Comparison of ENCODE assay signal across 8 mouse cellular contexts in genomic region chr2:70567071-70567681, GRCm38 (mm10). TPM values are rescaled to one million over a fixed set of nuclear protein-coding genes. Genes with fewer than 3 reads are reported as not detected.
DNase-seq lines count a peak whose midpoint lies in the region; ATAC-seq lines count a peak whose summit lies in the region.

No protein-coding gene starts in this region.

- peak overlapping the region; percentile 79 for H3K27ac ChIP-seq in hindbrain, embryonic 11.5 days (ENCODE audit: low read depth, low read length)
- H3K27ac ChIP-seq in limb, embryonic 10.5 days, result no peak overlapping the region
- H3K27ac ChIP-seq in midbrain, embryonic 16.5 days (ENCODE audit: low read length), result peak overlapping the region; percentile 92

- no peaks in the 10 kb centered on the region for H3K9me3 ChIP-seq in hindbrain, embryonic 11.5 days (ENCODE audit: control insufficient read depth, low read length)
- no peaks in the 10 kb centered on the region for H3K9me3 ChIP-seq in limb, embryonic 10.5 days (replicated peaks)
- no peaks in the 10 kb centered on the region for H3K9me3 ChIP-seq in midbrain, embryonic 16.5 days (replicated peaks; ENCODE audit: control insufficient read depth, low read length, poor library complexity, severe bottlenecking)

- H3K4me2 ChIP-seq in hindbrain, embryonic 11.5 days (replicated peaks; ENCODE audit: low read depth, low read length), result peak overlapping the region; percentile 30
- peak overlapping the region; percentile 58 for H3K4me2 ChIP-seq in midbrain, embryonic 16.5 days (ENCODE audit: low read length)

- H3K4me3 ChIP-seq in hindbrain, embryonic 11.5 days (ENCODE audit: low read depth, low read length), result peak overlapping the region; percentile 18
- peak overlapping the region; percentile 47 for H3K4me3 ChIP-seq in limb, embryonic 10.5 days
- peak overlapping the region; percentile 49 for H3K4me3 ChIP-seq in midbrain, embryonic 16.5 days (ENCODE audit: low read depth, low read length)

- ATAC-seq in hindbrain, embryonic 11.5 days (ENCODE audit: low FRiP score), result peak; percentile 36; the same call in 1 of the 2 replicates
- ATAC-seq in midbrain, embryonic 16.5 days, result peak; percentile 25; the same call in 1 of the 2 replicates
- ATAC-seq in megakaryocyte, adult 5-6 weeks (ENCODE audit: poor library complexity, severe bottlenecking), result no peak

- H3K36me3 ChIP-seq in hindbrain, embryonic 11.5 days (ENCODE audit: control insufficient read depth, insufficient read depth, low read length), result no peaks in the 10 kb centered on the region
- H3K36me3 ChIP-seq in limb, embryonic 10.5 days, result no peaks in the 10 kb centered on the region
- no peaks in the 10 kb centered on the region for H3K36me3 ChIP-seq in midbrain, embryonic 16.5 days (ENCODE audit: control insufficient read depth, insufficient read depth, low read length)

- peaks cover 86% of the 10 kb centered on the region for H3K27me3 ChIP-seq in hindbrain, embryonic 11.5 days (ENCODE audit: control insufficient read depth, insufficient read depth, low read length)
- peaks cover 100% of the 10 kb centered on the region for H3K27me3 ChIP-seq in limb, embryonic 10.5 days (ENCODE audit: low read depth, poor library complexity, severe bottlenecking)
- H3K27me3 ChIP-seq in midbrain, embryonic 16.5 days (ENCODE audit: control insufficient read depth, insufficient read depth, low read depth, low read length), result peaks cover 21% of the 10 kb centered on the region

- H3K4me1 ChIP-seq in hindbrain, embryonic 11.5 days (replicated peaks; ENCODE audit: control insufficient read depth, insufficient read depth, low read length), result peaks cover 9% of the 10 kb centered on the region; the same call in 1 of the 2 replicates
- H3K4me1 ChIP-seq in limb, embryonic 10.5 days, result peaks cover 70% of the 10 kb centered on the region
- H3K4me1 ChIP-seq in midbrain, embryonic 16.5 days (ENCODE audit: control insufficient read depth, insufficient read depth, low read length), result peaks cover 17% of the 10 kb centered on the region; the same call in 1 of the 2 replicates

- WGBS in hindbrain, embryonic 11.5 days, result 1% methylated on average over 23 of the region's 23 CpGs
- 4% methylated on average over 23 of the region's 23 CpGs for WGBS in limb, embryonic 10.5 days
- WGBS in midbrain, embryonic 16.5 days, result 3% methylated on average over 23 of the region's 23 CpGs

- DNase-seq in right cerebral cortex, postnatal 4 days, result peak; percentile 76
- no peak for DNase-seq in right cerebral cortex, postnatal 36 days (ENCODE audit: low spot score in 2 of 2)
- DNase-seq in embryo, embryonic 11 days, result peak; percentile 77
- DNase-seq in hindbrain, embryonic 11.5 days (ENCODE audit: low spot score), result peak; percentile 76
- DNase-seq in limb, embryonic 10.5 days (ENCODE audit: low spot score), result peak; percentile 75
- no peak for DNase-seq in urinary bladder, postnatal 4 days (ENCODE audit: low spot score in 2 of 2)

- H3K9ac ChIP-seq in hindbrain, embryonic 11.5 days (ENCODE audit: low read depth, low read length), result peak overlapping the region; percentile 52; the same call in 1 of the 2 replicates
- H3K9ac ChIP-seq in midbrain, embryonic 16.5 days (ENCODE audit: low read depth, low read length), result peak overlapping the region; percentile 70

RNA-seq across cellular contexts. Expression of gene Gad1, which starts 14.3 kb away (rescaled TPM):
- polyA plus RNA-seq in hindbrain, embryonic 11.5 days (2014; fragmentation: Nextera tagmentation; extraction: Ambion mirVana), result 11.8 and 16.6 TPM in 2 replicates
- polyA plus RNA-seq in limb, embryonic 10.5 days (2016; fragmentation: Nextera tagmentation; extraction: Ambion mirVana), result 0.30 and 0.40 TPM in 2 replicates
- 130 and 149 TPM in 2 replicates for polyA plus RNA-seq in midbrain, embryonic 16.5 days (2015; fragmentation: Nextera tagmentation; extraction: Ambion mirVana)
- total RNA-seq in megakaryocyte, adult 5-6 weeks (2015), result not detected in 2 replicates
- not detected in 2 replicates for total RNA-seq in megakaryocyte, adult 5-6 weeks (2017)

RNA-seq across cellular contexts. Expression of gene Erich2, which starts 58.6 kb away (rescaled TPM):
- polyA plus RNA-seq in hindbrain, embryonic 11.5 days (2014; fragmentation: Nextera tagmentation; extraction: Ambion mirVana), result 1.2 and 2.1 TPM in 2 replicates
- 0.19 and 0.59 TPM in 2 replicates for polyA plus RNA-seq in limb, embryonic 10.5 days (2016; fragmentation: Nextera tagmentation; extraction: Ambion mirVana)
- polyA plus RNA-seq in midbrain, embryonic 16.5 days (2015; fragmentation: Nextera tagmentation; extraction: Ambion mirVana), result 2.9 TPM in 2 replicates
- total RNA-seq in megakaryocyte, adult 5-6 weeks (2015), result not detected in 2 replicates
- total RNA-seq in megakaryocyte, adult 5-6 weeks (2017), result not detected in 2 replicates

Comparison
In these comparisons a context has a peak if more than half of its experiments do, and no peak if none do; other contexts are left out.
1. DNase-seq: peak in right cerebral cortex, postnatal 4 days (single experiment), embryo, embryonic 11 days (single experiment), hindbrain, embryonic 11.5 days (single experiment) and limb, embryonic 10.5 days (single experiment); none in right cerebral cortex, postnatal 36 days (0 of 2) and urinary bladder, postnatal 4 days (0 of 2).
2. Peak in every context shown above with its lines, with median percentiles within 50 percentile points of each other: H3K4me3 ChIP-seq.